Mouse (Mus musculus): ENCODE results near the gene Capza2. TPM values are rescaled to one million over a fixed set of nuclear protein-coding genes. Genes with fewer than 3 reads are reported as not detected.
"Not testable (repeated sequence)": the region's sequence is repeated elsewhere in the genome, so short reads cannot be mapped to it uniquely, and the experiment has no call there.

Gene Capza2
- total RNA-seq, 4 experiments from 2014 or later, result 280 to 354 (median 306) TPM

DNA sequence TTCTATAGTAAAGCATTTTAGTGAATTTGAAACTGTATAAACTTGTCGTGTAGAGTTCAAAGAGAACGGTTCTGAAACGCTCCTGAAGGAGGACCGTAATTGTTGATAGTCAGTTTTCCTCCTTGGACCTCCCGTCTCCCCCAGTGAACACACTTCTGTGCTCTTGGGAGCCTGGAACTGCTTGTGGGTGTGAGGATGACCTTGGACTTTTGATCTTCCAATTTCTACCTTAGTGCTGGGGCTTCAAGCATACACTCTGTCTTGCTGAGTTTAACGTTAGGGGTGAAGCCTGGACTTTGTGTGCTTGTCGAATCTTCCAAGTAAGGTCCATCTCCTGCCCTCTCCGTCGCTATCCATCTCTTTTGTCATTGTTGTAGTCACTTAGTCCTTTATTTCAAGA, 4.0 kb downstream of the Capza2 start:
- no peak for DNase-seq (ENCODE audit: low spot score in 2 of 2)

DNA sequence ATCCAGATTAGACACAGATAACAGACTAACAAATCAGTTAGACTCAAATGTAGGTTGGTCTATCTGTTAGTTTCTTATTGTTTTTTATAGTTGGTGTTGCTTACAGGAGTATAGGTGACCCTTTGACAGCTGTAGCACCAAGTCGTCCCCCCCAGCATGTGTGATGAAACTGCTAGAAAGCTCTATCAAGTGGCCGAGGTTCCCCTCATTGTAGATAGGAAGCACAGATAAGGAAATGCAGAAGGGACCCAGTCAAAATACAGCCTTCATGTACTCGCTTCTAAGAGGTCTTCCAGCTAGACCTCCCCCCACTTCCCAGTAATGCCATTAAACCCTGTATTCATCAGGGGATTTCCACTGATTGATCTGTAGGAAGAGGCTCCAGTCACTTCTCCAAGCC, 6.7 kb downstream of the Capza2 start:
- DNase-seq (ENCODE audit: low spot score in 2 of 2), result no peak

GRCm38 (mm10) chr6:17646107-17646506, 10.1 kb downstream of the Capza2 start:
- no peak for DNase-seq (ENCODE audit: low spot score in 2 of 2)

GRCm38 (mm10) chr6:17652132-17652531, 16.1 kb downstream of the Capza2 start:
- DNase-seq (ENCODE audit: low spot score in 2 of 2), result no peak

DNA sequence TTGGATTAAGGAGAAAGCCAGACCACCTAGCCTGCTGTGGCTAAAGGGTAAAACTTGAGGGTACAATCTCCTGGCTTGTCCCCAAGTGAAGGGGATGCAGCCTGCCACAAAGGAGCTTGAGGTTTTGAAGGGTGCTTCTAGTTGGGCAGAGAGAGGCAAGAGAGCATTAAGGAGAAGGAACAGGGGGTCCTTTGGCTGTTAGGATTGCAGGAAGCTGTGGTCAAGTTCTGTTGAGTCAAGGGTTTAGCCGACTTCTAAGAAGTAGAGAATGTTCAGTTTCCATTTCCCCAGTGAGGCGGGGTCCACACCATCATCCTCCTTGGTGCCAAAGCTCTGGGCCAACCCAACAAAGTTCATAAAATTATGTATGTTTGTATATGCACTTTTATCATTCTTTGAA, 19.0 kb downstream of the Capza2 start:
- DNase-seq (ENCODE audit: low spot score in 2 of 2), result no peak

- no peak for DNase-seq (ENCODE audit: low spot score in 2 of 2)
Measured at GRCm38 (mm10) chr6:17657308-17657707, 21.3 kb downstream of the Capza2 start.

DNA sequence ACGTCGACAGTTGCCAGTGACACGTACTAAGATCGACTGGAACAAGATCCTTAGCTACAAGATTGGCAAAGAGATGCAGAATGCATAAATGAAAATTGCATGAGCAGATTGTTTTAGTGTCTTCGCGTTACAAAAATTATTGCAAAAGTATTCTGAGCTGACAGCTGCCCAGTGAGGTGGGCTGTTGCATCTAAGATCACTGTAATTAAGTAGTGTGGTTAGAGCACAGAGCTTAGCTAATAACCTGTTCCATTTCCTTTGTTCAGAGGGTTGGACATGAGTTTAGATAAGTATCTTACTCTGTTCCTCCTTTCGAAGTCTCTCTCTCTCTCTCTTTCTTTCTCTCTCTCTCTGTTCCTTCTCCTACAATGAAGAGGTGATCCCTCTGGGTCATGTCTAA, 29.3 kb downstream of the Capza2 start:
- DNase-seq (ENCODE audit: low spot score in 2 of 2), result no peak

- no peak for DNase-seq (ENCODE audit: low spot score in 2 of 2)
Measured at GRCm38 (mm10) chr6:17666024-17666423, 30.0 kb downstream of the Capza2 start.

DNA sequence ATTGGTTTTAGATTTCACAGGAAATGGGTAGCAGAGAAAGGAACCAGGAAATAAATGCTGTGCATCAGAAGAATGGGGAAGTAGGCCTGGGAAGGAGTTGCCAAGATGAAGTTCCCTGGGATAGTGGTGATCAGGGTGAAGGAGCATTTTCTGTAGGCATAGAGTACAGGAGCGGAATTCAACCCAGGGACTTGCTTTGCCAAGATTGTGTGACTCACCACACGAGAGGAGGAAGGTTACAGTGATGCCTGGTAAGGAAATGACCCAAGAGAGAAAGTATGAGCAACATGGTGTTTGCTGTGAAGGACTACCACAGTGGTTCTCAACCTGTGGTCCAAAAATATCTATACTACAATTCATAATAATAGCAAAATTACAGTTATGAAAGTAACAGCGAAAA, 31.8 kb downstream of the Capza2 start:
- DNase-seq (ENCODE audit: low spot score in 2 of 2), result no peak

- DNase-seq (ENCODE audit: low spot score in 2 of 2), result no peak
Measured at GRCm38 (mm10) chr6:17668334-17668733, 32.3 kb downstream of the Capza2 start.

GRCm38 (mm10) chr6:17669826-17670225, 33.8 kb downstream of the Capza2 start:
- no peak for DNase-seq (ENCODE audit: low spot score in 2 of 2)

- DNase-seq (ENCODE audit: low spot score in 2 of 2), result no peak
Measured at GRCm38 (mm10) chr6:17675019-17675756, 39.2 kb downstream of the Capza2 start.

- no peak for DNase-seq (ENCODE audit: low spot score in 2 of 2)
Measured at GRCm38 (mm10) chr6:17677008-17677407, 41.0 kb downstream of the Capza2 start.

- DNase-seq (ENCODE audit: low spot score in 2 of 2), result no peak
Measured at GRCm38 (mm10) chr6:17680266-17680925, 44.4 kb downstream of the Capza2 start.

DNA sequence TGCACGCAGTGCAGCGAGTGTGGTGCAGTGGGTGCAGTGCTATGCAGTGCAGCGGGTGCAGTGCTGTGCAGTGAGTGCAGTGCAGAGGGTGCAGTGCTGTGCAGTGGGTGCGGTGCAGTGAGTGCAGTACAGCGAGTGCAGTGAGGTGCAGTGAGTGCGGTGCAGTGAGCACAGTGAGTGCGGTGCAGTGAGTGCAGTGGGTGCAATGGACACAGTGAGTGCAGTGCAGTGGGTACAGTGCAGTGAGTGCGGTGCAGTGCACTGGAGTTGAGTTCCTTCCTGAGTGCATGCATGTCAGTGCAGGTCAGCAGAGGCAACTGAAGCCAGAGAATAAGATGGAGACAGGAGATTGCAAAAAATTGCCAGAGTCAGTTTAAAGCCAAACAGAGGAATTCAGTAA, 45.8 kb downstream of the Capza2 start:
- DNase-seq (ENCODE audit: low spot score in 2 of 2), result no peak

DNA sequence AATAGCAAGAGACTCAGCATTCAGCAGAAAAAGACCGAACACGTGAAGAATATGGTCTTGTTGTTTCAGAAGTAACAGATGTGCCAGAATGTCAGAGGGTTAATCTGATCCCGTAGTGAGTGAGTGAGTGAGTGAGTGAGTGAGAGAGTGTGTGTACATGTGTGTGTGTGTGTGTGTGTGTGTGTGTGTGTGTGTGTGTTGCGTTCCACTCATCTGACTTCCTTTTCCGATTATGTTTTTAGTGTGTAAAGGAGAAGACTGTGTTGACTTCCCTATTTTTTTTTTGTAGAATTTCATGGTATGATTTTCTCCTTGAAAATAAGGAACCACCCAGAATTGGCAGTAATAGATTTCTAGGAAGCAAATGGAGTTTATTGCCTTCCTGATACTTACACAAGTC, 52.6 kb downstream of the Capza2 start:
- no peak for DNase-seq (ENCODE audit: low spot score in 2 of 2)

- DNase-seq (ENCODE audit: low spot score in 2 of 2), result no peak
Measured at GRCm38 (mm10) chr6:17692647-17693046, 56.6 kb downstream of the Capza2 start, which contains the start of gene St7. Gene St7 (plus strand): TSS chr6:17692933.

DNA sequence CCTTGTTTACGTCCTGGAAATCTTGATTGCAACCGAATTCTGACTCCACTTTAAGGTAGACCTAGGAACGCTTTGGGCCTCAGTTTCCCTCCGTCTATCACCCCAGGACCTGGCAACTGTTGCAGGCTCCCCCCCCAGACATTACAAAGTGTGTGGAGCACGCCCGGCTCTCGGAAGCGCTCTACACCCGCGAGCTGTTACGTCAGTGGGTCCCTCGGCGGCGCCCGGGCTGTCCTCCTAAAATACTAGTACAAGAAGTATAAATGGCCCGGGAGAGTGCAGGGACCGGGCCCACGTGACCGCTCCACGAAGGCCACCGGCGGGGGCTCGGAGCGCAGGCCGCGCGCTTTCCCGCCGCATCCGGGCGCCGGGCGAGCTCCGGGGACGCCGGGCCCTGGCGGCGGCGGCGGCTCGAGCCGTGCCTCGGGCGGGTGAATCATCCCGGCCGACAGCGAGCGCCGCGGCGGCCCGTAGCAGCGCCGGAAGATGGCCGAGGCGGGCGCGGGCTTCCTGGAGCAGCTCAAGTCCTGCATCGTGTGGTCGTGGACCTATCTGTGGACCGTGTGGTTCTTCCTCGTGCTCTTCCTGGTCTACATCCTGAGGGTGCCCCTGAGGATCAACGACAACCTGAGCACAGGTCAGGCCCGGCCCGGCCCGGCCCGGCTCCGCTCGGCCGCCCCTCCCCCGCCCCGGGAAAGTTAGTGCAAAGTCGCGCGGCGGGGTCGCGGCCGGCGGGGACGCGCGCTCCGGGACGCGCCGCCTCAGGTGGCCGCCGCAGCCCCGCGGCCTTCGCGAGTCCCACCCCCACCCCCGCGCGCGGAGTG, 57.9 kb downstream of the Capza2 start:
- peak; percentile 69 to 72 for DNase-seq (ENCODE audit: low spot score in 2 of 2)

- DNase-seq (ENCODE audit: low spot score in 2 of 2), result peak; percentile 47 to 72
Measured at GRCm38 (mm10) chr6:17694550-17694951, 58.5 kb downstream of the Capza2 start.

DNA sequence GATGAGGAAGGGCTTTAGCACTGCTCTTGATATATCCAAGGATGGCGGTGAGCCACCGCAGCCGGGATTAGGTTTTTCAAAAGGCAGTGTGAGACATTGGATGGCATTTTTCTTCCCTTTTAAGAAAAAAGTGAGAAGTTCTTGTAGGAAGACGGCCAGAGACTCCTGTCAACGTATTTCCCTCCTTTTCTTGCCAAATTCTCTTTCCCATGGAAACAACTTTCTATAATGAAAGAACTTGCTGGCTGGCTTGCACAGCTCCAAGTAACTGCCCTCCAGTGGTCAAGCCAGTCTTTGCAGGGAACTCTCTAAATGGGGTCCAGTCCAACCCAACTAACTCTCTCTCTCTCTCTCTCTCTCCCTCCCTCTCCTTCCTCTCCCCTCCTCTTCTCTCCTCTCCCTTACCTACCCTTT, 60.3 kb downstream of the Capza2 start:
- peak in 1 of 2 experiments; percentile 14 for DNase-seq (ENCODE audit: low spot score in 2 of 2)

DNA sequence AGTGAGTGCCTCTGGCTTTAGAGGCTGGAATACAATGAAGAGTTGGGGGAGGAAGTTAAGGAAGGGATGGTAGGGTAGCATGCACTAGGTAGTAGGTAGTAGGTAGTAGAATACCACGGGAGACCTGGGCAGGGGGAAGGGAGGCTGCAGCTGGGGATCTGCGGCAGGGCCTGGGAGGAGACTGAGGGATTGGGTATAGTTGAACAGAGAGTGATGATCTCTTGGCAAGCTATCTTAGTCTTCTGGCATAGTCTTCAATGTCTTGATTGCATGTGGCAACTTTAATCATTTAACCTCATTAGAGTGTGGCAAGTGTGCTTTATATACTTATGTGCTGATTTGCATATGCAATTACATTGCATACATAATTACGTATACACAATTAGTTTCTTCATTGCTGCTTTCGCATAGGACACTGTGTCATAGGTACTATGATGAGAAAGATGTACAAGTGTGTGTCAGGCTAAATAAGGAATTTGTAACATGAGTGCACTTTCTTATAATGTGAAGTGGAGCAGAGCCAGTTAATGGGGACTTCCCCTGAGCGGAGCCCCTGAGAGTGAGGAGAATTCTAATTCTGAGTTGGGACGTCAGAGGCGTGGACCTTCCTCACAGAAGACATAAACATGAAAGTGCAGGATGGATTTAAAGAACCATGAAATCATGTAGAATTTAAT, 65.0 kb downstream of the Capza2 start:
- no peak for DNase-seq (ENCODE audit: low spot score in 2 of 2)

GRCm38 (mm10) chr6:17704038-17704437, 68.0 kb downstream of the Capza2 start:
- not testable (repeated sequence) for DNase-seq (ENCODE audit: low spot score in 2 of 2)

Data from gastrocnemius, adult 8-10 months (tissue).